Mouse (Mus musculus): ENCODE measurements around the gene 1110008P14Rik. TPM values are rescaled to one million over a fixed set of nuclear protein-coding genes. Genes with fewer than 3 reads are reported as not detected.

1110008P14Rik gene
- total RNA-seq, 1 experiment from 2014 or later = 31.8 TPM

DNA sequence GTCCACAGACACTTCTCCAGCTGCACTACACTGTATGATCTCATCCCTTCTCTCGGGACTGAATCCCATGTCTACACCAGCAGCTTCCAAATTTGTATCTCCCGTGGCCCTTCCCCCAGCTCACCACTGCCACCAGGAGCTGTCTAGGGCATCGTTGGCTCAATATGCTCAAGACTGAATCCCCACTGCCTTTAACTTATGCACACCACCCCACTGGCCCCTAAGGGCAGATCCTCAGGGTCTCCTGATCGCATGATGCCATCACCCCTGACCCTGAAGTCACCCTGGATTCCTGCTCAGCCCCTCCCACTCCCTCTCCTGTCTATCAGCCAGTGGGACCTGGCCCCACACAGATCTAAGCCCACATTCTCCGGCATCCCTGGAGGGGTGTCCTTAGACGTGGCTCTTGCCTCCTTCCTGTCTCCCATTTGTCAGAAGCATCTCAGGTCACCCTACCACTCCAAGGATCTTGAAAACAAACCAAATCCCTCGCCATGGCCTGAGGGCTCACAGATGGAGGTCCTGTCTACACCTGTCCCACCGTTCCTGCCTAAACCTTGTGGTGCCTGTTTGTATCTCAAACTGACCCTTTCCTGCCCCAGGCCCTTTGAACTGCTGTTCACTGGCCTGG is 32.0 kb downstream of the 1110008P14Rik start:
- ATAC-seq (ENCODE audit: extremely low read depth, insufficient number of reproducible peaks, low FRiP score, poor library complexity, severe bottlenecking) = no peak

DNA sequence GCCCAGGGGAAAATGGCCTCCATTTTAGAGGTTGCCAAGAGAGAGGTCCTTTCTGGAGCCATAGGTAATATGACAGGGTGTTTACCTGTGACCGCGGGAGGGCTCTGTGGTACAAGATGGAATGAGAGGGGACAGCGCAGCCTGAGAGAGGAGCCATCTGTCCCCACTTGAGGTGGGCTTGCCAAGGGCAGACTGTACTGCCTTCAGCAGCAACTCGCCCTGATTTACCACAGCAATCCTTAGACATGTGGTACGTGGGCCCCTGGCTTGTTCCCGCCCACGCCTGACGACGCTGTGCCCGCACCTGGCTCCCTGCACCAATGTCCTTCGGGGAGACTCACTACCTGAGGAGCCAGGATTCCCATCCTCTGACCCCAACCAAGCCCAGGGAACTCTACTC is 33.4 kb downstream of the 1110008P14Rik start:
- no peak for ATAC-seq (ENCODE audit: extremely low read depth, insufficient number of reproducible peaks, low FRiP score, poor library complexity, severe bottlenecking)

- ATAC-seq (ENCODE audit: extremely low read depth, insufficient number of reproducible peaks, low FRiP score, poor library complexity, severe bottlenecking) = no peak
Measured at GRCm38 (mm10) chr2:32347019-32347418, 34.7 kb downstream of the 1110008P14Rik start.

DNA sequence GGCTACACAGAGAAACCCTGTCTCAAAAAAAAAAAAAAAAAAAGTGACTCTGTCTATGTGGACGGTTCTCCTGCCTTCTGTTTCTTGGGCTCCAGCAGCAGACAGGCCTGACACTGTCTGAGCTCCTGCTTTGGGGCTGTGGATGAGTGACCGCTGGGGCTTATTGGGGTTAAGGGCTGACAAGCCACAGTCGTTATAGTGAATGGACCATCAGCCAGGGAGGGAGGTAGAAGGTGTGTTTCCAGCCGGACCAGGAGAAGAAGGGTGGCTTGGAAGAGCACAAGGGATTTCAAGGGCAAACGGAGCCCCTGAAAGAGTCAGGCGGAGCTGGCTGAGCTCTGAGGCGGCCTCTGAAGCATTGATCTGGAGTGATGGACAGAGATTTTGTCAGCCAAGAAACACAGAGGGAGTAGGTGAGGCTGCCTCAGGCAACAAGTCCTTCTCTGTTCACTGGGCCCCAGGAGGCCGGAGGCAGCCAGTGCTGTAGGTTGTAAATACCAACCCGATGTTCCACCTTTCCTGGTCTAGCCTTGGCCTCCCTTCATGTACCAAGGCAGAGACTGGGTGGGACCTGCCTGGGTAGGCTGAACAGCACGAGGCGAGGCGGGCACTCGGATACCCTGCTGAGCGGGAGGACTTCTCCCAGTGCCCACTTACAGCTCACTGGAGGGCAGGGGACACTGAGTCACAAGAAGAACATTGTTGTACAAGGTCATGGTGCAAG is 37.0 kb downstream of the 1110008P14Rik start:
- ATAC-seq (ENCODE audit: extremely low read depth, insufficient number of reproducible peaks, low FRiP score, poor library complexity, severe bottlenecking) = no peak

DNA sequence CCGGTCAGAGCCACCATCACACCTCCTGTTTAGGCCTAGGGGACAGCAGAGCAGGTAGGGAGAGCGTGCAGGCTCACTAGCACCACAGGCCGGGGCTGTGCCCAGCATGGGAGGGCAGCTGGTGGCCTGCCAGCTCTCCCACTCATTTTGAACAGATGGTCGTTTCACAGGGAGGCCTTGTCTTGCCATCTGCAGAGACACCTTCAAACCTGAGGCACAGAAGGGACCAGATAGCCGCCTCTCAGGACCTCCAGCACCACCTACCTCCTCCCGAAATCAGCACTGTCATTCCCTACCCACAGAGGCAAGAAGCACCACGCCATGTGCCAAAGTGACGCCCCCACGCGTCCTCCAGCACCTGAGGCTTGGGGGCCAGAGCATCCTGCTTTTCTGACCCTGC is 37.7 kb downstream of the 1110008P14Rik start:
- no peak for ATAC-seq (ENCODE audit: extremely low read depth, insufficient number of reproducible peaks, low FRiP score, poor library complexity, severe bottlenecking)

DNA sequence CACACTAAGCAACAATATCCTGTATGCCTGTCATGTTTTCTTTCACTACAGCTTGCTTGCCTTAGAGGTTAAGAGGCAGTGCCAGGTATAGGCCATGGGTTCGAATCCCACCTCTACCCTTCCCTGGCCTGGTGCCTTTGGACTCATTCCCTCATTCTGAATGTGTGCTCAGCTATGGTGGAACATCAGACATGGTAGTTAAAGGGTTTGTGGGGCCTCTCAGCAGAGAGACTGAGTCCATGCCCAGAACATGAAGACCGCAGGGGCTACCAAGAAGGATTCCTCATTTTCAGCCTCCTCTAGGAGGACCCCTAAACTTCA is 38.4 kb downstream of the 1110008P14Rik start:
- ATAC-seq (ENCODE audit: extremely low read depth, insufficient number of reproducible peaks, low FRiP score, poor library complexity, severe bottlenecking) = no peak

GRCm38 (mm10) chr2:32342539-32343350 is 39.0 kb downstream of the 1110008P14Rik start:
- no peak for ATAC-seq (ENCODE audit: extremely low read depth, insufficient number of reproducible peaks, low FRiP score, poor library complexity, severe bottlenecking)

- ATAC-seq (ENCODE audit: extremely low read depth, insufficient number of reproducible peaks, low FRiP score, poor library complexity, severe bottlenecking) = no peak
Measured at GRCm38 (mm10) chr2:32342039-32342438, 39.7 kb downstream of the 1110008P14Rik start.

GRCm38 (mm10) chr2:32341634-32341939 is 40.2 kb downstream of the 1110008P14Rik start:
- no peak for ATAC-seq (ENCODE audit: extremely low read depth, insufficient number of reproducible peaks, low FRiP score, poor library complexity, severe bottlenecking)

DNA sequence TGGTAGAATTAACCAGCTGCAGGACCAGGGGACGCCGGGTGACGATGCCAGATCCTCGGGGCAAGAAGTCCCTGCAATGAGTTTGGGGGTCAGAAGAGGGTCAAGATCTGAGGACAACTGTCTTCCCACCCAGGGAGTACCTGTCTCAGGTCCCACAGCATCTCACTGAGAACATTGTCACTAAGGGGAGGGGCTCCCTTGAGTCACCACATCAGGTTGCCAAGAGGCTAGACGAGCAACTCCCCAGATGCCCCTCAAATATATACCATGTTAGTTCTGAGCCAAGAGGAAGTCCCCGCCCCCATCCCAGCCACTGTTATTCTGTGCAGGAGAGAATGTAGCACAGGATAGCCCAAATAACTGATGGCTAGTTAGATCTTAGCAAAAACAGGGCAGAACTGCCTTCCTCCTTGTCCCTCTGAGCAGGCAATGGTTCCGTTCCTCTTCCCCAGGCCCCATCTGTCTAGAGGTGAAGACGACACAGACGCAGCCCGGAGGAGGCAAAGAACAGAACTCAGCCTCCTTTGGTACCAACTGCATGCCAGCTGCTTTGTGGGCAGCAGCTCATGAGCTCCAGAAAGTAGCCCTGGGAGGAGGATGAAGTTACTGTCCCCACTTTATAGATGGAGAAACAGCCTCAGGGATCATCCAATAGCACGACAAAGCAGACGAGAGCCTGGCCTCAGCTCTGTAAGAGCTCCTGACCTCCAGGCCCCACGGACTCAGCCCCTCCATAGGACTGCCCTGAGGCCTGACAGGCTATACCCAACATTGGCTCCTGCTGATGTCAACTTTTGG is 40.7 kb downstream of the 1110008P14Rik start:
- no peak for ATAC-seq (ENCODE audit: extremely low read depth, insufficient number of reproducible peaks, low FRiP score, poor library complexity, severe bottlenecking)

- no peak for ATAC-seq (ENCODE audit: extremely low read depth, insufficient number of reproducible peaks, low FRiP score, poor library complexity, severe bottlenecking)
Measured at GRCm38 (mm10) chr2:32339912-32340642, 41.7 kb downstream of the 1110008P14Rik start.

GRCm38 (mm10) chr2:32335888-32336287 is 45.9 kb downstream of the 1110008P14Rik start:
- ATAC-seq (ENCODE audit: extremely low read depth, insufficient number of reproducible peaks, low FRiP score, poor library complexity, severe bottlenecking) = no peak

- ATAC-seq (ENCODE audit: extremely low read depth, insufficient number of reproducible peaks, low FRiP score, poor library complexity, severe bottlenecking) = no peak
Measured at GRCm38 (mm10) chr2:32332159-32332558, 49.6 kb downstream of the 1110008P14Rik start.

- no peak for ATAC-seq (ENCODE audit: extremely low read depth, insufficient number of reproducible peaks, low FRiP score, poor library complexity, severe bottlenecking)
Measured at GRCm38 (mm10) chr2:32329531-32329930, 52.2 kb downstream of the 1110008P14Rik start.

DNA sequence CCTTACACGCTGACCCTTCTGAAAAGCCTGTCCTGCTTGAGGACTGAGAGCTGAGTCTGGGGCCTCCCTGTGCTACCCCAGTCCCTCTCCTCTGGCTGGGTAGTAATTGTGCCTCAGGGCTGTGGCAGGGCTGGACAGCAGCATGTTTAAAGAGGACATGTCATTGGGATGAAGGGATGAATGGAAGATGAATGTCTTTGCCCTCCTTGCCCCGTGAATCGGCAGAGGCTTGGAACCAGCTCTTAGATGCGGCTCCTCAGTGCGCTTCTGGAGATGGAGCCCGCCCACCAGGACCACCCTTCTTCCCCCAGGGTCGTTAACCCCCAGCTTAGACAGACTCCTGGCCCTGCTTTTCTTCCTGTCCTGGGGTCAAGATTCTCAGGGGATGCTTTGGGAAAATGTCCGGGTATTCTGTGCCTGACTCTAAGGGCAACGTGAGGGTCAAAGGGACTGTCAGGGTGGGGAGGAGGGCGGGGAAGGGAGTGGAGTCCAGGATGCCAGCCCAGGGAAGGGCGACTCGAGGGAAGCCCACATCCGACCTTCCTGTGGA is 52.8 kb downstream of the 1110008P14Rik start:
- no peak for ATAC-seq (ENCODE audit: extremely low read depth, insufficient number of reproducible peaks, low FRiP score, poor library complexity, severe bottlenecking)

DNA sequence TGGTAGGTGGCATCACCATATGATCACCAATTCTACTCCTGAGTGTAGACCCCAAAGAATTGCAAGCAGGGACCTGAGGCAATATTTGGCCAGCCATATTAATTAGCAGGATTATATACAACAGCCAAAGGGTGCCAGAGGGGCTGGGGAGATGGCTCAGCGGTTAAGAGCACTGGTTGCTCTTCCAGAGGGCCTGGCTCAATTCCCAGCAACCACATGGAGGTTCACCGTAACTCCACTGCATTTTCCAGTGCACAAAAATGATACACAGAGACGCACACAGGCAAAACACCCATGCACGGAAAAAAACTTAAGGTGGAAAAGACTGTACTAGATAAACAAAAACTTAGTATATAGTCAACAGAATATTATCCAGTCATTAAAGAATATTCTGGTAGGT is 54.5 kb downstream of the 1110008P14Rik start:
- ATAC-seq (ENCODE audit: extremely low read depth, insufficient number of reproducible peaks, low FRiP score, poor library complexity, severe bottlenecking) = no peak
